11 mouse cellular contexts compared by ENCODE assay signal in genomic region chr2:101732777-101733210, GRCm38 (mm10). TPM values are rescaled to one million over a fixed set of nuclear protein-coding genes. Genes with fewer than 3 reads are reported as not detected.
A peak's percentile ranks its signal among the peaks of the same experiment; 100 is the strongest.
DNase-seq lines count a peak whose midpoint lies in the region; ATAC-seq lines count a peak whose summit lies in the region.
"Had no signal": no experiment of that assay in that cellular context is flagged by ENCODE, and none has a peak within 500 bp of the region (broad histone marks: within the 10 kb centered on the region; RNA-seq: fewer than 3 reads in every experiment).

No protein-coding gene starts in this region.

- no peaks in the 10 kb centered on the region for H3K9me3 ChIP-seq in heart, embryonic 11.5 days (replicated peaks; ENCODE audit: control insufficient read depth, low read length)
- H3K9me3 ChIP-seq in liver, embryonic 12.5 days (replicated peaks), result no peaks in the 10 kb centered on the region
- H3K9me3 ChIP-seq: hindbrain, embryonic 13.5 days; midbrain, embryonic 12.5 days had no signal

- no peak overlapping the region for H3K4me3 ChIP-seq in heart, embryonic 11.5 days (ENCODE audit: low read depth, low read length)
- no peak overlapping the region for H3K4me3 ChIP-seq in liver, embryonic 12.5 days
- H3K4me3 ChIP-seq: hindbrain, embryonic 13.5 days; midbrain, embryonic 12.5 days had no signal

- ATAC-seq in heart, embryonic 11.5 days (replicated peaks; ENCODE audit: insufficient number of reproducible peaks, low FRiP score, low TSS enrichment), result no peak
- no peak for ATAC-seq in liver, embryonic 12.5 days
- peak; percentile 98 for ATAC-seq in neutrophil, adult 5-6 weeks (ENCODE audit: extremely low read depth, insufficient number of reproducible peaks, low FRiP score, poor library complexity, severe bottlenecking)

- peak; percentile 90 for DNase-seq in heart, adult 11 months
- DNase-seq in MEL-GATA-1-ER (ENCODE audit: extremely low read depth, low read depth), result peak; percentile 90
- no peak for DNase-seq in left cerebral cortex, adult 9 months (ENCODE audit: low spot score in 2 of 2)
- no peak for DNase-seq in gastrocnemius, postnatal 10 days
- no peak for DNase-seq in adrenal gland, postnatal 36 days
- DNase-seq: embryo, embryonic 11 days had no signal

- H3K4me2 ChIP-seq in heart, embryonic 11.5 days, result no peak overlapping the region
- H3K4me2 ChIP-seq in liver, embryonic 12.5 days, result peak overlapping the region; percentile 17
- H3K4me2 ChIP-seq: hindbrain, embryonic 13.5 days; midbrain, embryonic 12.5 days had no signal

- H3K36me3 ChIP-seq in heart, embryonic 11.5 days (ENCODE audit: control insufficient read depth, insufficient read depth, low read length), result no peaks in the 10 kb centered on the region
- H3K36me3 ChIP-seq in liver, embryonic 12.5 days, result no peaks in the 10 kb centered on the region; the same call in 1 of the 2 replicates
- H3K36me3 ChIP-seq: hindbrain, embryonic 13.5 days had no signal

- H3K4me1 ChIP-seq in heart, embryonic 11.5 days (ENCODE audit: control insufficient read depth, insufficient read depth, low read length), result 0 out of 2 replicates have a peak, but pooled peaks cover 3% of the 10 kb centered on the region
- H3K4me1 ChIP-seq in liver, embryonic 12.5 days, result peaks cover 11% of the 10 kb centered on the region; the same call in 1 of the 2 replicates
- H3K4me1 ChIP-seq: midbrain, embryonic 12.5 days had no signal

- no peak overlapping the region for H3K27ac ChIP-seq in heart, embryonic 11.5 days (ENCODE audit: low read depth, low read length)
- no peak overlapping the region for H3K27ac ChIP-seq in liver, embryonic 12.5 days
- H3K27ac ChIP-seq: hindbrain, embryonic 13.5 days; midbrain, embryonic 12.5 days had no signal

- H3K9ac ChIP-seq in heart, embryonic 11.5 days (ENCODE audit: low read depth, low read length), result no peak overlapping the region
- no peak overlapping the region for H3K9ac ChIP-seq in liver, embryonic 12.5 days
- H3K9ac ChIP-seq: hindbrain, embryonic 13.5 days; midbrain, embryonic 12.5 days had no signal

- H3K27me3 ChIP-seq in heart, embryonic 11.5 days (ENCODE audit: control insufficient read depth, insufficient read depth, low read length), result no peaks in the 10 kb centered on the region
- 0 out of 2 replicates have a peak, but pooled peaks cover 5% of the 10 kb centered on the region for H3K27me3 ChIP-seq in liver, embryonic 12.5 days (replicated peaks)
- H3K27me3 ChIP-seq: hindbrain, embryonic 13.5 days; midbrain, embryonic 12.5 days had no signal

- 81% methylated on average over 10 of the region's 10 CpGs for WGBS in heart, embryonic 11.5 days (ENCODE audit: insufficient replicate concordance)
- 28% methylated on average over 10 of the region's 10 CpGs for WGBS in liver, embryonic 12.5 days (ENCODE audit: insufficient replicate concordance)

RNA-seq across cellular contexts. Expression of gene Traf6, which starts 54.6 kb away (rescaled TPM):
- polyA plus RNA-seq in heart, embryonic 11.5 days (2014; fragmentation: Nextera tagmentation; extraction: Ambion mirVana), result 8.3 and 10.2 TPM in 2 replicates
- 6.3 and 7.2 TPM in 2 replicates for polyA plus RNA-seq in liver, embryonic 12.5 days (2016; fragmentation: Nextera tagmentation; extraction: Ambion mirVana)
- total RNA-seq in neutrophil, adult 5-6 weeks (2017), result 24.6 and 26.2 TPM in 2 replicates
- 10 to 100 TPM; 11.5 to 12.1 TPM for total RNA-seq in gastrocnemius, postnatal 10 days (2021)
- total RNA-seq in adrenal gland, postnatal 36 days (2021), result 10 to 100 TPM; 19.2 to 20.6 TPM

Comparison
In these comparisons a context has a peak if more than half of its experiments do, and no peak if none do; other contexts are left out.
1. DNase-seq: peak in heart, adult 11 months (single experiment) and MEL-GATA-1-ER (single experiment); none in left cerebral cortex, adult 9 months (0 of 2), gastrocnemius, postnatal 10 days (single experiment) and adrenal gland, postnatal 36 days (0 of 2).